Mouse (Mus musculus) C2C12 (cell line): ENCODE results near the gene Rundc1. TPM values are rescaled to one million over a fixed set of nuclear protein-coding genes. Genes with fewer than 3 reads are reported as not detected.
"Not testable (repeated sequence)": the region's sequence is repeated elsewhere in the genome, so short reads cannot be mapped to it uniquely, and the experiment has no call there.

ENCODE experiments used
- H3K27me3 ChIP-seq: one replicate; pipeline ENCODE4 v1.6.1; 2011; ENCODE audit not compliant: control insufficient read depth, insufficient read depth, insufficient read length
- H3K36me3 ChIP-seq: one replicate; pipeline ENCODE4 v1.6.1; 2011; ENCODE audit not compliant: control insufficient read depth, insufficient read depth
- H3K4me3 ChIP-seq: one replicate; pipeline ENCODE4 v1.5.1; 2011; ENCODE audit warnings: mild to moderate bottlenecking, control low read depth; ENCODE audit not compliant: poor library complexity, insufficient read depth, severe bottlenecking
- H3K79me2 ChIP-seq: one replicate; pipeline ENCODE4 v1.6.1; 2011; ENCODE audit not compliant: control insufficient read depth, insufficient read depth
- H3K79me3 ChIP-seq: one replicate; pipeline ENCODE4 v1.6.1; 2011; ENCODE audit warnings: low read depth, control low read depth
- H3ac ChIP-seq: one replicate; pipeline ENCODE3; 2011; ENCODE audit warnings: low read depth; ENCODE audit not compliant: control insufficient read depth, insufficient read length
- CEBPB ChIP-seq: IDR thresholded peaks from one replicate; pipeline ENCODE4 v1.6.1; 2011; ENCODE audit warnings: low read depth, mild to moderate bottlenecking, control low read depth, moderate library complexity
- CTCF ChIP-seq: IDR thresholded peaks from one replicate; pipeline ENCODE4 v1.5.1; 2011; ENCODE audit not compliant: control insufficient read depth, insufficient read depth, insufficient read length
- FOSL1 ChIP-seq: IDR thresholded peaks from one replicate; pipeline ENCODE4 v1.8.0; 2011; ENCODE audit warnings: mild to moderate bottlenecking, low read length; ENCODE audit not compliant: poor library complexity, insufficient read depth, severe bottlenecking
- MAX ChIP-seq: IDR thresholded peaks from one replicate; pipeline ENCODE4 v1.6.1; 2011; ENCODE audit warnings: mild to moderate bottlenecking, control low read depth
- MYOD1 ChIP-seq: IDR thresholded peaks from one replicate; pipeline ENCODE4 v1.6.1; 2011; ENCODE audit warnings: low read depth; ENCODE audit not compliant: control insufficient read depth, insufficient read length
- MYOG ChIP-seq: IDR thresholded peaks from one replicate; pipeline ENCODE4 v1.6.1; 2011; ENCODE audit not compliant: control insufficient read depth, insufficient read length; ENCODE audit errors: extremely low read depth
- USF1 ChIP-seq: IDR thresholded peaks from one replicate; pipeline ENCODE4 v1.6.1; 2011; ENCODE audit warnings: low read depth, mild to moderate bottlenecking, control low read depth, moderate library complexity
- polyA plus RNA-seq: library from polyadenylated mRNA; unstranded; fragments of >200 nt; fragmentation: generic; extraction: Trizol; gene quantifications from one replicate; pipeline ENCODE4 v1.2.1, GENCODE M21; 2012; ENCODE audit warnings: missing spikeins

The Rundc1 gene
- polyA plus RNA-seq, 1 experiment: 10.4 TPM

DNA sequence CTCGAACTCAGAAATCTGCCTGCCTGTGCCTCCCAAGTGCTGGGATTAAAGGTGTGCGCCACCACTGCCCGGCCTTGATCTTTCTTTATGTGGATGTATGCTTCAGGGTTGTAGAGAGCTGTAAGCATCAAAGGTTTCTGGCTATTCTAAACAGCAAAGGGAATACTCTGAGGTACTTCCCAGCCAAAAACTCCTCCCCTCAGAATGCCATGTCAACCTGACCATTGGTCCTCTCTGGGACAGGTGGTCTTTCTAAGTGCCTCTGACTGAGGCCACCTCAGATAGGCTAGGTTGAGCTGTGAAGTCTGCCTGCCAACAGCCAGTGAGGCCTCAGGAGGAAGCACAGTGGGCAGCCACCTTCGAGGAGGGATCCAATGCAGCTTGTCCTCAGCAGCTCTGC lies 24.0 kb downstream of the Rundc1 start:
- Histone ChIP-seq H3K79me3 (peaks cover 24% of the 10 kb centered on the region), H3ac (peak overlapping the region; percentile 2), H3K27me3 (no peaks in the 10 kb centered on the region), H3K36me3 (peaks cover 26% of the 10 kb centered on the region), H3K4me3 (peak overlapping the region; percentile 44), H3K79me2 (peaks cover 61% of the 10 kb centered on the region)
- TF ChIP-seq MAX (no peak), CTCF (no peak), MYOG (no peak), USF1 (no peak), FOSL1 (no peak), MYOD1 (no peak), CEBPB (no peak)

DNA sequence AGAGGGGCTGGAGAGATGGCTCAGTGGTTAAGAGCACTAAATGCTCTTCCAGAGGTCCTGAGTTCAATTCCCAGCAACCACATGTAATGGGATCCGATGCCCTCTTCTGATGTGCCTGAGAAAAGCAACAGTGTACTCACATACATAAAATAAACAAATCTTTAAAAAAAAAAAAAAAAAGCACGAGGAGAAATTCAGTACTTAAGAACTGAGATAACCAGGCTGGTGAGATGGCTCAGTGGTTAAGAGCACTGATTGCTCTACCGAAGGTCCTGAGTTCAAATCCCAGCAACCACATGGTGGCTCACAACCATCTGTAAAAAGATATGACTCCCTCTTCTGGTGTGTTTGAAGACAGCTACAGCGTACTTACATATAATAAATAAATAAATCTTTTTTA lies 24.7 kb downstream of the Rundc1 start:
- peaks cover 19% of the 10 kb centered on the region for H3K36me3 ChIP-seq
- H3ac ChIP-seq, H3K4me3 ChIP-seq, H3K27me3 ChIP-seq: not testable (repeated sequence)
- H3K79me2 ChIP-seq: peaks cover 54% of the 10 kb centered on the region
- peaks cover 17% of the 10 kb centered on the region for H3K79me3 ChIP-seq

DNA sequence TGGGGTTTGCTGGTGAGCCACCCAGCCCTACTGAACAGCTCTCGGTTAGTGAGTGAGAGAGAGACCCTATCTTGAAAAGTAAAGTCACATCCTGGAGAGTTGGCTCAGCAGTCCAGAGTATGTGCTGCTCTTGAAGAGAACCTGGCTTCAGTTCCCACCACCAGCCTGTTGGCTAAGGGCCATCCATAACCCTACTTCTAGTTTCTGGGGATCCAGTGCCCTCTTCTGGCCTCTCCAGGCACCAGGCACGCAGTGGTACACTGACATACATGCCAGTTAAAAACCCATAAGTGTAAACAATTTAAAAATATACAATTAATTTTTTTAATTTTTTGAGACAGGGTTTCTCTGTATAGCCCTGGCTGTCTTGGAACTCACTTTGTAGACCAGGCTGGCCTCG lies 25.5 kb downstream of the Rundc1 start:
- Histone ChIP-seq H3K36me3 (peaks cover 11% of the 10 kb centered on the region), H3ac (no peak overlapping the region), H3K79me3 (peaks cover 11% of the 10 kb centered on the region), H3K27me3 (no peaks in the 10 kb centered on the region), H3K79me2 (peaks cover 52% of the 10 kb centered on the region), H3K4me3 (no peak overlapping the region)
- TF ChIP-seq CTCF (peak; percentile 15), USF1 (no peak)

DNA sequence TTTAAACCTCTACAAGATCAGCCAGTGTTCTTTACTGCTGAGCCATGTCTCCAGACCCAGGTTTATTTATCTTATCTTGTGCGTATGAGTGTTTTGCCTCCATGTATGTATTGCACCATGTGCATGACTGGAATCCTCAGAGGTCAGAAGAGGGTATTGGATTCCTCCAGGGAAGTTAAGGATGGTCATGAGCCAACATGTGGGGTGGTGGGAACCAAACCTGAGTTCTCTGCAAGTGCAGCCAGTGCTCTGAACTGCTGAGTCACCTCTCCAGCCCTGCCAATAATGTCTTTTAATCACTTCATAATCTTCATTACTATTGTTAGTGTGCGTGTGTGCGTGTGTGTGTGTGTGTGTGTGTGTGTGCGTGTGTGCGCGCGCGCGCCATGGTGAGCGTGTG lies 26.7 kb downstream of the Rundc1 start:
- no peak overlapping the region for H3ac ChIP-seq
- peaks cover 11% of the 10 kb centered on the region for H3K79me3 ChIP-seq
- TF ChIP-seq MAX: no peak
- no peak for TF ChIP-seq CEBPB
- no peak for TF ChIP-seq FOSL1
- no peak for TF ChIP-seq CTCF
- TF ChIP-seq MYOD1: no peak
- TF ChIP-seq USF1: no peak
- TF ChIP-seq MYOG: no peak
- peaks cover 53% of the 10 kb centered on the region for H3K79me2 ChIP-seq
- no peaks in the 10 kb centered on the region for H3K27me3 ChIP-seq
- peaks cover 3% of the 10 kb centered on the region for H3K36me3 ChIP-seq
- no peak overlapping the region for H3K4me3 ChIP-seq

DNA sequence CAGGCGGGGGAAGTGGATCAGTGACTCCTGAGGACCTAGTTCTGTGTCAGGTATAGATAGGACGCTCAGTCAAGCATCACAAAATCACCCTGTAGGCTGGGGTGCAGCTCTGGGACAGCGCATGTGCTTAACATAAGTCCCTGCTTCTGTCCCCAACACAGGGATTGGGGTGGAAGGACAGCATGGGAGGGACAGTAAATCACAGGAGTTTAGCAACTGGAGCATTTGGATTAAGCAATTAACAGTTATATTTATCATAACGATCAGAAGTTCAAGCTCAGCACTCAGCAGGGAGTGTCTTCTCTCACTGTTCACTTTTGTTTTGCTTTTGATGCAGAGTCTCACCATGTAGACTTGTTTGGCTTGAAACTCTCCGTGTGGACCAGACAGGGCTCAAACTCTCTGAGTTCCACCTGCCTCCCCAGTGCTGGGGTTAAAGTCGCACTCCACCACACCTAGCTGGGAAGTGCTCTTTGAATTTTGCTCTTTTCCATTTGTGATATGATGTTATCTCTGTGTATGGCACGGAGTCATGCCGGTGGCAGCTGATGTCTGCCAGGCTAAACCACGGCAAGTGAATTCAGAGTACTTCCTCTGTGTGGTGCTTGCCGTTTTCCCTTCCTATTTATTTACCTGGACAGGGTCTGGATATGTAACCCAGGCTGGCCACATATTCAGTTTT lies 27.3 kb downstream of the Rundc1 start:
- Histone ChIP-seq H3K27me3 (no peaks in the 10 kb centered on the region), H3ac (no peak overlapping the region), H3K36me3 (peaks cover 9% of the 10 kb centered on the region), H3K79me2 (peaks cover 53% of the 10 kb centered on the region), H3K4me3 (no peak overlapping the region), H3K79me3 (peaks cover 11% of the 10 kb centered on the region)
- TF ChIP-seq MAX (no peak), MYOG (no peak), MYOD1 (no peak), FOSL1 (no peak), CTCF (no peak), USF1 (no peak), CEBPB (no peak)

DNA sequence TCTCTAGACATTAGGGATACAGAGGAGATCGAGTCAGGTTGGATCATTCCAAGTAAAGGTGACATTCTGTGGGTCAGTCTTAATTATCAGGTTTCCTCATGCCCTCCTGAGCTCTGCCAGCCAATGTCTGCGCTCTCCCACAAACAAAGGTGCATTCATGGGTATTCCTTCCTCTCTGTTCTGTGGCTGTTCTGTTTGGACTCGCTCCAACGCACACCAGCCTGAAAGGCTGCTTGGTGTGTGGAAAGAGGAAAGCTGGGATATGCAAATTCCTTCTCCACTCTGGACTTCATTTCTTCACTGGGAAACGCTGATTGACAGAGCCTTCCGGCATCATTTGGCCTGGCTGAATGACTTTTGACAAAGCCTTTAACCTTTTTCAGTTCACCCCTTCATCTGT lies 29.8 kb downstream of the Rundc1 start:
- Histone ChIP-seq H3K27me3 (no peaks in the 10 kb centered on the region), H3K36me3 (peaks cover 32% of the 10 kb centered on the region), H3K79me2 (peaks cover 42% of the 10 kb centered on the region), H3ac (peak overlapping the region; percentile 46), H3K4me3 (no peak overlapping the region), H3K79me3 (peaks cover 11% of the 10 kb centered on the region)
- TF ChIP-seq FOSL1 (no peak), CTCF (no peak)
